Mouse (Mus musculus): ENCODE data around the gene Olfr1339. TPM values are rescaled to one million over a fixed set of nuclear protein-coding genes. Genes with fewer than 3 reads are reported as not detected.

Olfr1339 gene
- not detected for total RNA-seq (2023)

DNA sequence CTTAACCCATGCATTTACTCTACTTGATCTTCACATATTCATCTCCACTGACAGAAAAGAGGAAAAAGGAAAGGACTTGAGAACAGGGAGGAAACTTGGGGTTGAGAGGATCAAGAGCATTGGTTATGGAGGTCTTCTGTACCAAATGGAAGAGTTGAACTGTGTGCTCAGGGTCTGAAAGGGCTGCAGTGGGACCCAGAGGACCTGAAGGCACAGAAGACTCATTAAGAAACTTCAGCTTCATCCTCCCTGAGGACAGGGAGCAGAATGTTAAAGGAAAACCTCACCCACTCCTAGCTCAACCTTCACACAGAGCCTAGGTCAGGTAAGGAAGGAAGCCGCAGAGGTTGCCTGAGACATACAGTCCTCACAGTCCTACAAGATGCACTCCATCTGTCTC is at the start of gene Olfr1339:
Gene Olfr1339, plus strand, starts transcription at position 301 of the 400 bp plus-strand sequence.

DNA sequence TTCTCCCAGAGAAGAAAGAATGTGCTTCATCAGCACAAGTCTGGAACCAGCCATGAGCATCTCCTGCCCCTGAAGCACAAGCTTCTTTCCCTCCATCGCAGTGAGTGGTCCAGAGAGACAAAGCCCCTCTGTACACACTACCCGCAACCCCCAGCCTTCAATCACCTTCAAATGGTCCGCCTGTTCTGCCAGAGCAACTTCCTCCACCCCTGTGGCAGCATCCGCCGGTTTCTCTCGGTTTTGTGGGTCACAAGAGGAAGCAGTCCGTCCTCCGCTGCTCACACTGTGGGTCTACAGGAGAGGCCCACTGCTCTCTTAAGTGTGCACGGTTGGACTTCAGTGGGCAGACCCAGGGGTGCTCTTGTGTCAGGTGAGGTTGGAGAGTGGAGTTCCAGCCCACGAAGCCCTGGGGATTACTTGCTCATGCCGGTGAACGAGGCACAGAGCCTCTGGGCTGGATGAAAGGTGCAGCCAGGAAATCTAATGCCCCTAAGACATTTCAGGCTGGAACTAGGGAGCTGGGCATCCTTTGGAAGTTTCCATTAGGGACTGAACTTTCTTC is 39.5 kb upstream of the Olfr1339 start, which contains the start of gene Olfr1342:
Gene Olfr1342, minus strand, starts transcription at position 345 of the 562 bp plus-strand sequence.

GRCm38 (mm10) chr4:118703223-118703622 is 28.8 kb upstream of the Olfr1339 start, which contains the start of gene Olfr1341:
TSS of gene Olfr1341 (plus strand) at chr4:118703523.

DNA sequence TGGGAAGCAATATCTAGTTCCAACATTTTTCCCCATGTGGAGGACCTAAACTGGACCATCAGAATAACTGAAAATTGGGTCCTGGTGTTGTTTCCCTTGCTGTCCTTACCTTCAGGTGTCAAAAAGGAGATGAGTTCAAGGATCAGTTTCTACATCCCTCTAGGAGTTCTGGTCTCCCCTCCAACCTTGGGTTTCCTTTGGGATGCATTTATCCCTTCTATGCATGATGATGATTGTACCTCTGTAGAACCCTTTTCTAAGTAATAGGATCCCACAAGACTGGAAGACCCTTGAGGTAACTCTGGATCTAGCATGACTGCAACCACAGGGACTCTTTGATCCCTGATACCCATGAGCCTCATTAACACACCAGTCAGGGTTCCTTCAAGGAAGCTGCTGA is 12.1 kb upstream of the Olfr1339 start, which contains the start of gene Olfr1340:
Gene Olfr1340, plus strand, starts transcription at position 301 of the 400 bp plus-strand sequence.

DNA sequence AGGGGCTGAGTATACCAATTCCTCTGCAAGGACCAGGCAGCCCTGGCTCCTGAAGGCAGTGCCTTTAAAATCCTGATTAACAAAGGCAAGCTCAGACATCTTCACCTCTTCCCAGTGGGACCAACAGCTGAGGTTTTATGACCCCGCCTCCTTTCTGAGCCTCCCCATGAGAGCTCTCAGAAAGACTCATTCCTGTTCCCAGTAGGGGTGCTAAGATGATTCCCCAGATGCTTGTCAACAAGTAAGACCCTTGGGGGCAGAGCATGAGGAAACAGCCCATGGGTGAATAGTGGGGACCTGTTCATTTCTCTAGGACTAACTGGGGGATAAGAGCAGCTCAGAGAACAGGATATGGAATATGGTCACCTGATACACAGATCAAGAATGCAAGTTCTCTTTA is 26.7 kb downstream of the Olfr1339 start, which contains the start of gene Olfr1338:
Gene Olfr1338, minus strand, starts transcription at position 101 of the 400 bp plus-strand sequence.

GRCm38 (mm10) chr4:118782486-118782885 is 50.5 kb downstream of the Olfr1339 start, which contains the start of gene Olfr1337:
TSS of gene Olfr1337 (minus strand) at chr4:118782586.

Other genes starting within 250 kb of the Olfr1339 start
- under 1 TPM in 1 of 2 experiments, not detected in 1; 0.23 TPM for gene Tie1, start 242.1 kb upstream of the Olfr1339 start, total RNA-seq (2023)
- gene 2610528J11Rik, start 205.2 kb upstream of the Olfr1339 start, total RNA-seq (2023) = not detected
- not detected for gene Tmem125, start 188.1 kb upstream of the Olfr1339 start, total RNA-seq (2023)
- gene Cfap57, start 111.4 kb upstream of the Olfr1339 start, total RNA-seq (2023) = not detected
- 10 to 100 TPM; 62.6 to 70.9 TPM for gene Ebna1bp2, start 111.4 kb upstream of the Olfr1339 start, total RNA-seq (2023)
- gene Olfr62, start 73.2 kb upstream of the Olfr1339 start, total RNA-seq (2023) = not detected
- gene Olfr1342, start 39.4 kb upstream of the Olfr1339 start, total RNA-seq (2023) = not detected
- not detected for gene Olfr1341, start 28.7 kb upstream of the Olfr1339 start, total RNA-seq (2023)
- not detected for gene Olfr1340, start 12.0 kb upstream of the Olfr1339 start, total RNA-seq (2023)
- not detected for gene Olfr1338, start 26.6 kb downstream of the Olfr1339 start, total RNA-seq (2023)
- not detected for gene Olfr1337, start 50.4 kb downstream of the Olfr1339 start, total RNA-seq (2023)
- gene Olfr1335, start 77.8 kb downstream of the Olfr1339 start, total RNA-seq (2023) = not detected
- not detected for gene Olfr1333, start 104.1 kb downstream of the Olfr1339 start, total RNA-seq (2023)
- not detected for gene Olfr1331, start 132.5 kb downstream of the Olfr1339 start, total RNA-seq (2023)
- gene Olfr1330, start 156.4 kb downstream of the Olfr1339 start, total RNA-seq (2023) = not detected
- gene Olfr1329, start 185.3 kb downstream of the Olfr1339 start, total RNA-seq (2023) = not detected
- not detected for gene Olfr1328, start 206.4 kb downstream of the Olfr1339 start, total RNA-seq (2023)
- not detected for gene Lao1, start 229.4 kb downstream of the Olfr1339 start, total RNA-seq (2023)

All from B cell, adult 67 days (primary cell).